Mouse (Mus musculus) CD4-positive, CD25-positive, alpha-beta regulatory T cell, adult 9 weeks (primary cell): ENCODE measurements around the gene Olfr259. TPM values are rescaled to one million over a fixed set of nuclear protein-coding genes. Genes with fewer than 3 reads are reported as not detected.

ENCODE experiments used
- polyA plus RNA-seq: library from polyadenylated mRNA; unstranded; fragments of 100-300 nt; shearing (Covaris generic); gene quantifications from one replicate; pipeline ENCODE4 v1.2.1, GENCODE M21; 2017

Gene Olfr259
- not detected for polyA plus RNA-seq

GRCm38 (mm10) chr2:87114467-87114866 lies at the start of gene Olfr259:
Gene Olfr259, minus strand, starts transcription at chr2:87114567.

GRCm38 (mm10) chr2:87152524-87152923 lies 38.2 kb upstream of the Olfr259 start, which contains the start of gene Olfr1111:
Gene Olfr1111, minus strand, starts transcription at chr2:87152624.

GRCm38 (mm10) chr2:87140200-87140599 lies 25.8 kb upstream of the Olfr259 start, which contains the start of gene Olfr1110:
Gene Olfr1110, minus strand, starts transcription at chr2:87140300.

GRCm38 (mm10) chr2:87095908-87096307 lies 18.5 kb downstream of the Olfr259 start, which contains the start of gene Olfr1109:
Gene Olfr1109, minus strand, starts transcription at chr2:87096008.

GRCm38 (mm10) chr2:87075717-87076116 lies 38.6 kb downstream of the Olfr259 start, which contains the start of gene Olfr1107:
Gene Olfr1107, minus strand, starts transcription at chr2:87075817.

Other genes starting within 250 kb of the Olfr259 start
- gene Gm13723, start 239.8 kb downstream of the Olfr259 start, polyA plus RNA-seq, result not detected
- not detected for gene Olfr1097, start 222.4 kb downstream of the Olfr259 start, polyA plus RNA-seq
- not detected for gene Olfr1098, start 190.0 kb downstream of the Olfr259 start, polyA plus RNA-seq
- not detected for gene Olfr1099, start 153.9 kb downstream of the Olfr259 start, polyA plus RNA-seq
- gene Olfr1100, start 134.6 kb downstream of the Olfr259 start, polyA plus RNA-seq, result not detected
- gene Olfr1101, start 123.3 kb downstream of the Olfr259 start, polyA plus RNA-seq, result not detected
- gene Olfr1102, start 116.2 kb downstream of the Olfr259 start, polyA plus RNA-seq, result not detected
- not detected for gene Olfr1104, start 87.5 kb downstream of the Olfr259 start, polyA plus RNA-seq
- not detected for gene Olfr1105, start 78.0 kb downstream of the Olfr259 start, polyA plus RNA-seq
- gene Olfr1106, start 62.3 kb downstream of the Olfr259 start, polyA plus RNA-seq, result not detected
- gene Olfr1107, start 38.8 kb downstream of the Olfr259 start, polyA plus RNA-seq, result not detected
- gene Olfr1109, start 18.6 kb downstream of the Olfr259 start, polyA plus RNA-seq, result not detected
- gene Olfr1110, start 25.7 kb upstream of the Olfr259 start, polyA plus RNA-seq, result not detected
- not detected for gene Olfr1111, start 38.1 kb upstream of the Olfr259 start, polyA plus RNA-seq
- not detected for gene Olfr1112, start 73.2 kb upstream of the Olfr259 start, polyA plus RNA-seq
- gene Olfr1113, start 94.4 kb upstream of the Olfr259 start, polyA plus RNA-seq, result not detected
- not detected for gene Olfr1115, start 133.4 kb upstream of the Olfr259 start, polyA plus RNA-seq
- gene Olfr1116, start 153.0 kb upstream of the Olfr259 start, polyA plus RNA-seq, result not detected
- not detected for gene Olfr1118, start 193.0 kb upstream of the Olfr259 start, polyA plus RNA-seq
- gene Olfr1120, start 240.2 kb upstream of the Olfr259 start, polyA plus RNA-seq, result not detected